Mouse (Mus musculus) gastrocnemius, adult 8-10 months (tissue): Measurements from ENCODE around the gene Arf3. TPM values are rescaled to one million over a fixed set of nuclear protein-coding genes. Genes with fewer than 3 reads are reported as not detected.
A peak's percentile ranks its signal among the peaks of the same experiment; 100 is the strongest.

ENCODE experiments used
- DNase-seq, 2 experiments: peaks; one replicate each; pipeline ENCODE4 v3.0.0; 2022; ENCODE audit warnings: low spot score in 2 of 2
- total RNA-seq, 4 experiments: library from RNA; stranded (reverse); gene quantifications; 2 replicates each; pipeline ENCODE4 v1.2.4; 2022

The Arf3 gene
- total RNA-seq, 4 experiments from 2014 or later = 6.9 to 8.9 (median 8.1) TPM

- DNase-seq = no peak
Observed at GRCm38 (mm10) chr15:98724441-98724840, 38.6 kb downstream of the Arf3 start.

- DNase-seq = no peak
Observed at GRCm38 (mm10) chr15:98722854-98723253, 40.2 kb downstream of the Arf3 start.

- DNase-seq = no peak
Observed at GRCm38 (mm10) chr15:98722191-98722590, 40.8 kb downstream of the Arf3 start.

- DNase-seq = no peak
Observed at GRCm38 (mm10) chr15:98717301-98717700, 45.7 kb downstream of the Arf3 start.

GRCm38 (mm10) chr15:98714230-98714652 lies 48.8 kb downstream of the Arf3 start:
- DNase-seq = no peak

GRCm38 (mm10) chr15:98710442-98710841 lies 52.6 kb downstream of the Arf3 start:
- peak in 1 of 2 experiments; percentile 24 for DNase-seq

- DNase-seq = peak; percentile 84
Observed at GRCm38 (mm10) chr15:98707766-98708372, 55.1 kb downstream of the Arf3 start, which contains the start of gene Ccdc65. Gene Ccdc65 (plus strand): TSS chr15:98708207.

- DNase-seq = no peak
Observed at GRCm38 (mm10) chr15:98704312-98704711, 58.7 kb downstream of the Arf3 start.

GRCm38 (mm10) chr15:98699190-98700105 lies 63.6 kb downstream of the Arf3 start:
- DNase-seq = peak; percentile 63 to 77

GRCm38 (mm10) chr15:98696216-98696615 lies 66.8 kb downstream of the Arf3 start:
- no peak for DNase-seq

- DNase-seq = no peak
Observed at GRCm38 (mm10) chr15:98695726-98696125, 67.3 kb downstream of the Arf3 start.

- DNase-seq = no peak
Observed at GRCm38 (mm10) chr15:98692171-98692715, 70.8 kb downstream of the Arf3 start.

GRCm38 (mm10) chr15:98691486-98692147 lies 71.4 kb downstream of the Arf3 start:
- DNase-seq = no peak

- no peak for DNase-seq
Observed at GRCm38 (mm10) chr15:98689682-98690081, 73.3 kb downstream of the Arf3 start.

Other genes starting within 250 kb of the Arf3 start
- gene Kansl2, start 228.9 kb downstream of the Arf3 start, total RNA-seq = 10 to 100 TPM; 65.5 to 72.7 (median 69.8) TPM
- 10 to 100 TPM; 14.3 to 19.4 (median 15.7) TPM for gene Ccnt1, start 192.3 kb downstream of the Arf3 start, total RNA-seq
- under 1 TPM in 1 of 4 experiments, not detected in 3; 0.63 TPM for gene 4930415O20Rik, start 192.2 kb downstream of the Arf3 start, total RNA-seq
- 10 to 100 TPM; 13.4 to 21.4 (median 19.1) TPM for gene Adcy6, start 153.1 kb downstream of the Arf3 start, total RNA-seq
- 1 to 10 TPM in 2 of 4 experiments, under 1 TPM in 2; 0.78 to 1.1 (median 1.0) TPM for gene Cacnb3, start 132.4 kb downstream of the Arf3 start, total RNA-seq
- 10 to 100 TPM; 54.0 to 72.3 (median 63.4) TPM for gene Ddx23, start 100.3 kb downstream of the Arf3 start, total RNA-seq
- 1 to 10 TPM; 1.0 to 2.3 (median 1.1) TPM for gene Rnd1, start 85.8 kb downstream of the Arf3 start, total RNA-seq
- gene Ccdc65, start 55.0 kb downstream of the Arf3 start, total RNA-seq = not detected
- gene Fkbp11, start 35.0 kb downstream of the Arf3 start, total RNA-seq = under 1 TPM in 3 of 4 experiments, not detected in 1; 0.43 to 0.92 (median 0.72) TPM
- 1 to 10 TPM in 1 of 4 experiments, under 1 TPM in 3; 0.48 to 1.1 (median 0.85) TPM for gene Wnt10b, start 14.9 kb upstream of the Arf3 start, total RNA-seq
- gene Wnt1, start 26.6 kb upstream of the Arf3 start, total RNA-seq = not detected
- gene Ddn, start 46.3 kb upstream of the Arf3 start, total RNA-seq = under 1 TPM; 0.12 to 0.67 (median 0.43) TPM
- 10 to 100 TPM; 43.8 to 55.0 (median 46.9) TPM for gene Prkag1, start 68.3 kb upstream of the Arf3 start, total RNA-seq
- gene Kmt2d, start 108.0 kb upstream of the Arf3 start, total RNA-seq = 10 to 100 TPM; 52.6 to 67.2 (median 59.1) TPM
- gene Rhebl1, start 131.3 kb upstream of the Arf3 start, total RNA-seq = 1 to 10 TPM; 1.4 to 2.9 (median 2.0) TPM
- 1 to 10 TPM in 1 of 4 experiments, under 1 TPM in 3; 0.19 to 1.0 (median 0.49) TPM for gene Dhh, start 135.3 kb upstream of the Arf3 start, total RNA-seq
- gene Lmbr1l, start 155.0 kb upstream of the Arf3 start, total RNA-seq = 1 to 10 TPM; 3.7 to 5.0 (median 4.2) TPM
- gene Tuba1b, start 171.4 kb upstream of the Arf3 start, total RNA-seq = 10 to 100 TPM; 12.6 to 24.6 (median 20.3) TPM
- not detected for gene Gm49450, start 190.3 kb upstream of the Arf3 start, total RNA-seq
- 10 to 100 TPM; 12.6 to 24.0 (median 18.4) TPM for gene Tuba1a, start 190.5 kb upstream of the Arf3 start, total RNA-seq